Mouse (Mus musculus): ENCODE measurements around the gene Unc119. TPM values are rescaled to one million over a fixed set of nuclear protein-coding genes. Genes with fewer than 3 reads are reported as not detected.
A peak's percentile ranks its signal among the peaks of the same experiment; 100 is the strongest.

Gene Unc119
- polyA plus RNA-seq, 1 experiment from 2014 or later: 92.7 TPM

- Histone ChIP-seq H3K27me3 (no peaks in the 10 kb centered on the region), H3K36me3 (peaks cover 37% of the 10 kb centered on the region), H3K9me3 (replicated peaks) (no peaks in the 10 kb centered on the region), H3K4me3 (no peak overlapping the region), H3K4me2 (replicated peaks) (no peak overlapping the region), H3K4me1 (peaks cover 39% of the 10 kb centered on the region), H3K9ac (0 out of 2 replicates have a peak overlapping the region, but pooled peaks have one; percentile 3), H3K27ac (no peak overlapping the region)
- no peak for ATAC-seq (ENCODE audit: low FRiP score)
- WGBS: 87% methylated on average over 7 of the region's 7 CpGs
Observed at GRCm38 (mm10) chr11:78345801-78346200, 2.5 kb downstream of the Unc119 start.

GRCm38 (mm10) chr11:78346326-78347069, 3.2 kb downstream of the Unc119 start:
- Histone ChIP-seq H3K9ac (no peak overlapping the region), H3K9me3 (replicated peaks) (no peaks in the 10 kb centered on the region), H3K4me1 (peaks cover 39% of the 10 kb centered on the region), H3K27ac (no peak overlapping the region), H3K36me3 (peaks cover 30% of the 10 kb centered on the region), H3K4me3 (no peak overlapping the region), H3K4me2 (replicated peaks) (no peak overlapping the region), H3K27me3 (no peaks in the 10 kb centered on the region)
- ATAC-seq (ENCODE audit: low FRiP score): no peak
- WGBS: 86% methylated on average over 6 of the region's 6 CpGs

- Histone ChIP-seq H3K27me3 (no peaks in the 10 kb centered on the region), H3K4me2 (replicated peaks) (no peak overlapping the region), H3K4me1 (peaks cover 39% of the 10 kb centered on the region), H3K4me3 (no peak overlapping the region), H3K9me3 (replicated peaks) (no peaks in the 10 kb centered on the region), H3K27ac (no peak overlapping the region), H3K36me3 (peaks cover 27% of the 10 kb centered on the region), H3K9ac (no peak overlapping the region)
- ATAC-seq (ENCODE audit: low FRiP score): no peak
- 90% methylated on average over 10 of the region's 10 CpGs for WGBS
Observed at GRCm38 (mm10) chr11:78347070-78347754, 3.9 kb downstream of the Unc119 start.

- H3K9ac ChIP-seq: no peak overlapping the region
- peaks cover 27% of the 10 kb centered on the region for H3K36me3 ChIP-seq
- H3K9me3 ChIP-seq (replicated peaks): no peaks in the 10 kb centered on the region
- H3K27ac ChIP-seq: no peak overlapping the region
- H3K4me3 ChIP-seq: no peak overlapping the region
- ATAC-seq (ENCODE audit: low FRiP score): no peak
- no peak overlapping the region for H3K4me2 ChIP-seq (replicated peaks)
- WGBS: 68% methylated on average over 9 of the region's 9 CpGs
- H3K4me1 ChIP-seq: peaks cover 37% of the 10 kb centered on the region
- H3K27me3 ChIP-seq: no peaks in the 10 kb centered on the region
Observed at GRCm38 (mm10) chr11:78347908-78348307, 4.6 kb downstream of the Unc119 start.

GRCm38 (mm10) chr11:78348474-78348873, 5.2 kb downstream of the Unc119 start:
- Histone ChIP-seq H3K27me3 (no peaks in the 10 kb centered on the region), H3K4me3 (no peak overlapping the region), H3K9me3 (replicated peaks) (no peaks in the 10 kb centered on the region), H3K36me3 (peaks cover 27% of the 10 kb centered on the region), H3K4me1 (peaks cover 35% of the 10 kb centered on the region), H3K4me2 (replicated peaks) (no peak overlapping the region), H3K27ac (no peak overlapping the region), H3K9ac (no peak overlapping the region)
- 27% methylated on average over 7 of the region's 7 CpGs for WGBS
- ATAC-seq (ENCODE audit: low FRiP score): no peak

GRCm38 (mm10) chr11:78349441-78350358, 6.4 kb downstream of the Unc119 start:
- 94% methylated on average over 4 of the region's 4 CpGs for WGBS
- Histone ChIP-seq H3K27me3 (no peaks in the 10 kb centered on the region), H3K9me3 (replicated peaks) (no peaks in the 10 kb centered on the region), H3K4me3 (no peak overlapping the region), H3K27ac (no peak overlapping the region), H3K36me3 (peaks cover 27% of the 10 kb centered on the region), H3K9ac (no peak overlapping the region), H3K4me2 (replicated peaks) (no peak overlapping the region), H3K4me1 (peaks cover 27% of the 10 kb centered on the region)
- ATAC-seq (ENCODE audit: low FRiP score): no peak

GRCm38 (mm10) chr11:78353081-78353480, 9.8 kb downstream of the Unc119 start:
- ATAC-seq (ENCODE audit: low FRiP score): no peak
- Histone ChIP-seq H3K9me3 (replicated peaks) (no peaks in the 10 kb centered on the region), H3K9ac (no peak overlapping the region), H3K4me3 (no peak overlapping the region), H3K36me3 (peaks cover 20% of the 10 kb centered on the region), H3K27ac (no peak overlapping the region), H3K4me1 (0 out of 2 replicates have a peak, but pooled peaks cover 3% of the 10 kb centered on the region), H3K4me2 (replicated peaks) (no peak overlapping the region), H3K27me3 (no peaks in the 10 kb centered on the region)
- 78% methylated on average over 1 of the region's 1 CpGs for WGBS

- H3K36me3 ChIP-seq: peaks cover 3% of the 10 kb centered on the region; the same call in 1 of the 2 replicates
- H3K27me3 ChIP-seq: no peaks in the 10 kb centered on the region
- WGBS: 88% methylated on average over 6 of the region's 6 CpGs
- ATAC-seq (ENCODE audit: low FRiP score): no peak
- H3K4me1 ChIP-seq: no peaks in the 10 kb centered on the region
- H3K4me3 ChIP-seq: no peak overlapping the region
- H3K4me2 ChIP-seq (replicated peaks): no peak overlapping the region
- H3K9me3 ChIP-seq (replicated peaks): no peaks in the 10 kb centered on the region
- H3K27ac ChIP-seq: no peak overlapping the region
- no peak overlapping the region for H3K9ac ChIP-seq
Observed at GRCm38 (mm10) chr11:78354905-78355304, 11.6 kb downstream of the Unc119 start.

- Histone ChIP-seq H3K9ac (no peak overlapping the region), H3K27ac (no peak overlapping the region), H3K4me1 (no peaks in the 10 kb centered on the region), H3K36me3 (no peaks in the 10 kb centered on the region), H3K4me2 (replicated peaks) (no peak overlapping the region), H3K9me3 (replicated peaks) (no peaks in the 10 kb centered on the region), H3K27me3 (no peaks in the 10 kb centered on the region), H3K4me3 (no peak overlapping the region)
- ATAC-seq (ENCODE audit: low FRiP score): no peak
- WGBS: 29% methylated on average over 4 of the region's 4 CpGs
Observed at GRCm38 (mm10) chr11:78355471-78356238, 12.4 kb downstream of the Unc119 start.

GRCm38 (mm10) chr11:78358330-78359007, 15.2 kb downstream of the Unc119 start:
- Histone ChIP-seq H3K9me3 (replicated peaks) (no peaks in the 10 kb centered on the region), H3K9ac (no peak overlapping the region), H3K4me1 (no peaks in the 10 kb centered on the region), H3K27me3 (no peaks in the 10 kb centered on the region), H3K4me3 (no peak overlapping the region), H3K27ac (no peak overlapping the region), H3K4me2 (replicated peaks) (no peak overlapping the region), H3K36me3 (no peaks in the 10 kb centered on the region)
- 13% methylated on average over 22 of the region's 22 CpGs for WGBS
- no peak for ATAC-seq (ENCODE audit: low FRiP score)

- H3K27me3 ChIP-seq: no peaks in the 10 kb centered on the region
- H3K4me2 ChIP-seq (replicated peaks): peak overlapping the region; percentile 31
- no peak overlapping the region for H3K9ac ChIP-seq
- no peaks in the 10 kb centered on the region for H3K9me3 ChIP-seq (replicated peaks)
- ATAC-seq (ENCODE audit: low FRiP score): peak; percentile 71
- H3K4me3 ChIP-seq: peak overlapping the region; percentile 22; the same call in 1 of the 2 replicates
- 13% methylated on average over 13 of the region's 13 CpGs for WGBS
- H3K36me3 ChIP-seq: no peaks in the 10 kb centered on the region
- no peak overlapping the region for H3K27ac ChIP-seq
- H3K4me1 ChIP-seq: no peaks in the 10 kb centered on the region
Observed at GRCm38 (mm10) chr11:78360125-78360788, 17.0 kb downstream of the Unc119 start.
